Mouse (Mus musculus): Measurements from ENCODE around the gene Pygo1. TPM values are rescaled to one million over a fixed set of nuclear protein-coding genes. Genes with fewer than 3 reads are reported as not detected.

The Pygo1 gene
- polyA plus RNA-seq, 1 experiment from 2014 or later, result 1.5 TPM

- H3K27me3 ChIP-seq (replicated peaks; ENCODE audit: control insufficient read depth, insufficient read depth, low read length), result no peaks in the 10 kb centered on the region
- no peaks in the 10 kb centered on the region for H3K9me3 ChIP-seq (ENCODE audit: control insufficient read depth, low read length)
- WGBS, result 81% methylated on average over 10 of the region's 10 CpGs
- ATAC-seq, result no peak
- H3K27ac ChIP-seq (ENCODE audit: low read length), result no peak overlapping the region
- no peak overlapping the region for H3K9ac ChIP-seq (ENCODE audit: low read depth, low read length)
- H3K4me3 ChIP-seq (ENCODE audit: low read length), result no peak overlapping the region
- no peaks in the 10 kb centered on the region for H3K4me1 ChIP-seq (ENCODE audit: control insufficient read depth, insufficient read depth, low read length)
- H3K4me2 ChIP-seq (ENCODE audit: low read depth, low read length), result no peak overlapping the region
- no peaks in the 10 kb centered on the region for H3K36me3 ChIP-seq (ENCODE audit: control insufficient read depth, insufficient read depth, low read length)
These were observed 34.9 kb upstream of the Pygo1 start for GRCm38 (mm10) chr9:72890499-72891085.

GRCm38 (mm10) chr9:72892761-72893160 is 32.7 kb upstream of the Pygo1 start:
- no peaks in the 10 kb centered on the region for H3K4me1 ChIP-seq (ENCODE audit: control insufficient read depth, insufficient read depth, low read length)

DNA sequence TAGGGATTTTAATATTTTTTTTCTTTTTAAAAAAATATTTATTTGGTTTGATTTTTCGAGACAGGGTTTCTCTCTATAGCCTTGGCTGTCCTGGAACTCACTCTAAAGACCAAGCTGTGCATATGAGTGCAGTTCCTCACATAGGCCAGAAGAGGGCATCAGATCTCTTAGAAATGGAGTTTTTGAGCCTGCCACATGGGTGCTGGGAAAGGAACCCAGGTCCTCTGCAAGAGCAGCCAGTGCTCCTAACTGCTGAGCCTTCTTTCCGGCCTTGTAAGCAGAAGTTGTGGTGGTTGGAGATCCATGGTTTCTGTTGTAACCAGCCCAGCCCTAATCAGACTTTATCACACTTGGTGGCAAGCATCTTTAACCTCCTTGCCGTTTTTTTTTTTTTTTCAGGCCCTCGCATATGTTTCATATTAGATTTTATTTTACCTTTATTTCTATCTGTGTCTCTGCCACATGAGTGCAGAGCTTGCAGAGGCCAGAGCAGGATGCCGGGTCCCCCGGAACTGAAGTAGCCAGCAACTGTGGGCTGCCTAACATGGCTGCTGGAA is 30.6 kb upstream of the Pygo1 start:
- H3K4me2 ChIP-seq (ENCODE audit: low read depth, low read length), result no peak overlapping the region
- H3K9me3 ChIP-seq (ENCODE audit: control insufficient read depth, low read length), result no peaks in the 10 kb centered on the region
- no peak overlapping the region for H3K27ac ChIP-seq (ENCODE audit: low read length)
- no peak overlapping the region for H3K4me3 ChIP-seq (ENCODE audit: low read length)
- no peaks in the 10 kb centered on the region for H3K27me3 ChIP-seq (replicated peaks; ENCODE audit: control insufficient read depth, insufficient read depth, low read length)
- ATAC-seq, result no peak
- H3K9ac ChIP-seq (ENCODE audit: low read depth, low read length), result no peak overlapping the region
- H3K4me1 ChIP-seq (ENCODE audit: control insufficient read depth, insufficient read depth, low read length), result no peaks in the 10 kb centered on the region
- no peaks in the 10 kb centered on the region for H3K36me3 ChIP-seq (ENCODE audit: control insufficient read depth, insufficient read depth, low read length)
- 93% methylated on average over 6 of the region's 6 CpGs for WGBS

More at GRCm38 (mm10) chr9:72892761-72893160, 32.7 kb upstream of the Pygo1 start:
- H3K4me2 ChIP-seq (ENCODE audit: low read depth, low read length), result no peak overlapping the region
- ATAC-seq, result no peak
- no peak overlapping the region for H3K9ac ChIP-seq (ENCODE audit: low read depth, low read length)
- H3K27me3 ChIP-seq (replicated peaks; ENCODE audit: control insufficient read depth, insufficient read depth, low read length), result no peaks in the 10 kb centered on the region
- H3K4me3 ChIP-seq (ENCODE audit: low read length), result no peak overlapping the region
- no peaks in the 10 kb centered on the region for H3K9me3 ChIP-seq (ENCODE audit: control insufficient read depth, low read length)
- no peaks in the 10 kb centered on the region for H3K36me3 ChIP-seq (ENCODE audit: control insufficient read depth, insufficient read depth, low read length)
- WGBS, result 92% methylated on average over 5 of the region's 5 CpGs
- H3K27ac ChIP-seq (ENCODE audit: low read length), result no peak overlapping the region

GRCm38 (mm10) chr9:72902057-72902456 is 23.4 kb upstream of the Pygo1 start:
- Histone ChIP-seq H3K27me3 (replicated peaks; ENCODE audit: control insufficient read depth, insufficient read depth, low read length) (no peaks in the 10 kb centered on the region), H3K4me1 (ENCODE audit: control insufficient read depth, insufficient read depth, low read length) (no peaks in the 10 kb centered on the region), H3K4me2 (ENCODE audit: low read depth, low read length) (no peak overlapping the region), H3K36me3 (ENCODE audit: control insufficient read depth, insufficient read depth, low read length) (no peaks in the 10 kb centered on the region), H3K9ac (ENCODE audit: low read depth, low read length) (no peak overlapping the region), H3K9me3 (ENCODE audit: control insufficient read depth, low read length) (no peaks in the 10 kb centered on the region), H3K4me3 (ENCODE audit: low read length) (no peak overlapping the region), H3K27ac (ENCODE audit: low read length) (no peak overlapping the region)
- 85% methylated on average over 8 of the region's 8 CpGs for WGBS
- no peak for ATAC-seq

GRCm38 (mm10) chr9:72902611-72903010 is 22.8 kb upstream of the Pygo1 start:
- no peak overlapping the region for H3K9ac ChIP-seq (ENCODE audit: low read depth, low read length)
- no peaks in the 10 kb centered on the region for H3K27me3 ChIP-seq (replicated peaks; ENCODE audit: control insufficient read depth, insufficient read depth, low read length)
- WGBS, result 85% methylated on average over 5 of the region's 5 CpGs
- H3K36me3 ChIP-seq (ENCODE audit: control insufficient read depth, insufficient read depth, low read length), result no peaks in the 10 kb centered on the region
- no peaks in the 10 kb centered on the region for H3K4me1 ChIP-seq (ENCODE audit: control insufficient read depth, insufficient read depth, low read length)
- no peak for ATAC-seq
- H3K4me2 ChIP-seq (ENCODE audit: low read depth, low read length), result no peak overlapping the region
- H3K9me3 ChIP-seq (ENCODE audit: control insufficient read depth, low read length), result no peaks in the 10 kb centered on the region
- no peak overlapping the region for H3K27ac ChIP-seq (ENCODE audit: low read length)
- no peak overlapping the region for H3K4me3 ChIP-seq (ENCODE audit: low read length)

DNA sequence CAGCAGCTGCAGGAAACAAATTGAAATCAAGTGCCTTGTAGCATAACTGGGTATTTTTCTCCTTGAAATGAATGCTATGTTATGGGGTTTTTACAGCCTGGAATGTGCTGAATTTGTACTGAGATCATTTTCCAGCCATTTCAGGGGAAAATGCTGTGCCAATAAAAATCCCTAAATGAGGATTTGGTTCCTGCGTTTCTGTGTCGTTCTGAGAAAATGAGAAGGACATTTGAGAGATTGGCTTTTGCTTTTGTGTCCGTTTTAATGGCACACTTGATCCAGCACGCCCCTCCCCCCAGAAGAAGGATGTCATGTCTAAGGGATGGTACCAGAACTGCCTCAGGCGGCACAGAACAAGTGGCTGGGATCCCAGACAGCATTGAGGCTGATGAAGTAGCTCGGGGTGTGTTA is 18.7 kb upstream of the Pygo1 start:
- Histone ChIP-seq H3K9me3 (ENCODE audit: control insufficient read depth, low read length) (no peaks in the 10 kb centered on the region), H3K4me2 (ENCODE audit: low read depth, low read length) (no peak overlapping the region), H3K36me3 (ENCODE audit: control insufficient read depth, insufficient read depth, low read length) (no peaks in the 10 kb centered on the region), H3K27ac (ENCODE audit: low read length) (no peak overlapping the region), H3K9ac (ENCODE audit: low read depth, low read length) (no peak overlapping the region), H3K4me3 (ENCODE audit: low read length) (no peak overlapping the region), H3K4me1 (ENCODE audit: control insufficient read depth, insufficient read depth, low read length) (no peaks in the 10 kb centered on the region), H3K27me3 (replicated peaks; ENCODE audit: control insufficient read depth, insufficient read depth, low read length) (no peaks in the 10 kb centered on the region)
- 83% methylated on average over 6 of the region's 6 CpGs for WGBS
- ATAC-seq, result no peak

DNA sequence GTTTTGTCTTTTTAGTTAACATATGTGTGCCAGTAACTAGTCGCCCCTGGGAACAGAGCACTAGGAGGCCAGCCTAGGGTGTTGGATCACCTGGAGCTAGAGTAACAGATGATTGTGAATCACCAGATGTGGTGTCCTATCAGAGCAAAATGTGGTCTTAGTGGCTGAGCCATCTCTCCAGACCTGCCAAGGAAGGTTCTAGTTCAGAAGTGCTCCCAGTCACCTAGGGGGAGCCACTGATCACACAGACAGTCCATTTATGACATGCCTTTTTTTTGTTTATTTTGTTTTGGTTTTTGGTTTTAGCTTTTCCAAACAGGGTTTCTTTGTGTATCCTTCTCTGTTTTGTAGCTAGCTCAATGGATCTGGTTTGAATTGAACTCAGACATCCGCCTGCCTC is 14.1 kb upstream of the Pygo1 start:
- Histone ChIP-seq H3K4me3 (ENCODE audit: low read length) (no peak overlapping the region), H3K4me2 (ENCODE audit: low read depth, low read length) (no peak overlapping the region), H3K9me3 (ENCODE audit: control insufficient read depth, low read length) (no peaks in the 10 kb centered on the region), H3K27me3 (replicated peaks; ENCODE audit: control insufficient read depth, insufficient read depth, low read length) (no peaks in the 10 kb centered on the region), H3K9ac (ENCODE audit: low read depth, low read length) (no peak overlapping the region), H3K36me3 (ENCODE audit: control insufficient read depth, insufficient read depth, low read length) (no peaks in the 10 kb centered on the region), H3K27ac (ENCODE audit: low read length) (no peak overlapping the region), H3K4me1 (ENCODE audit: control insufficient read depth, insufficient read depth, low read length) (no peaks in the 10 kb centered on the region)
- WGBS, result 93% methylated on average over 2 of the region's 2 CpGs
- no peak for ATAC-seq

- no peak for ATAC-seq
- H3K4me1 ChIP-seq (ENCODE audit: control insufficient read depth, insufficient read depth, low read length), result no peaks in the 10 kb centered on the region
- WGBS, result 68% methylated on average over 6 of the region's 6 CpGs
- H3K9ac ChIP-seq (ENCODE audit: low read depth, low read length), result no peak overlapping the region
- no peak overlapping the region for H3K4me2 ChIP-seq (ENCODE audit: low read depth, low read length)
- no peaks in the 10 kb centered on the region for H3K9me3 ChIP-seq (ENCODE audit: control insufficient read depth, low read length)
- no peaks in the 10 kb centered on the region for H3K36me3 ChIP-seq (ENCODE audit: control insufficient read depth, insufficient read depth, low read length)
- H3K27me3 ChIP-seq (replicated peaks; ENCODE audit: control insufficient read depth, insufficient read depth, low read length), result no peaks in the 10 kb centered on the region
- no peak overlapping the region for H3K4me3 ChIP-seq (ENCODE audit: low read length)
- no peak overlapping the region for H3K27ac ChIP-seq (ENCODE audit: low read length)
These were observed 11.9 kb upstream of the Pygo1 start for GRCm38 (mm10) chr9:72913551-72913950.

DNA sequence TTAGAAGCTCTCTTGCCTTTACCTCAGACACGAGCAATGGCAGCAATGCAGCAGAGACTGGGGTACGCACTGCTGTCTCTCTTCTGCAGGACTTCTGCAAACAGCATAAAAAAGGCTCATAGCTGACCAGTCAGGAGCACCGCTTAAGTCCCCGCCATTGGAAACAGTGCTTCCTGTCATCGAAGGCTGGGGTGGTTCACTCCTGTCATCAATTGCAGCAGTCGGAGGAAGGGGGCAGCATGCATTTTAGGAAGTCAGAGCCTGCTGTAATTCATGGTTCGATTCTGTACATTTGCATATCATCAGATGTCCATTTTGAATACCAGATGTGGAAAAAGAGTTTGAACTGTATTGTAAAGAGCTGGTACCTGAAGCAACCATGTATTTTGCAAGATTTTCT is 9.7 kb upstream of the Pygo1 start:
- no peak overlapping the region for H3K9ac ChIP-seq (ENCODE audit: low read depth, low read length)
- no peaks in the 10 kb centered on the region for H3K9me3 ChIP-seq (ENCODE audit: control insufficient read depth, low read length)
- no peak for ATAC-seq
- 68% methylated on average over 7 of the region's 7 CpGs for WGBS
- H3K36me3 ChIP-seq (ENCODE audit: control insufficient read depth, insufficient read depth, low read length), result no peaks in the 10 kb centered on the region
- no peak overlapping the region for H3K27ac ChIP-seq (ENCODE audit: low read length)
- H3K4me1 ChIP-seq (ENCODE audit: control insufficient read depth, insufficient read depth, low read length), result no peaks in the 10 kb centered on the region
- no peak overlapping the region for H3K4me3 ChIP-seq (ENCODE audit: low read length)
- H3K27me3 ChIP-seq (replicated peaks; ENCODE audit: control insufficient read depth, insufficient read depth, low read length), result no peaks in the 10 kb centered on the region
- no peak overlapping the region for H3K4me2 ChIP-seq (ENCODE audit: low read depth, low read length)

- Histone ChIP-seq H3K9me3 (ENCODE audit: control insufficient read depth, low read length) (no peaks in the 10 kb centered on the region), H3K9ac (ENCODE audit: low read depth, low read length) (no peak overlapping the region), H3K4me1 (ENCODE audit: control insufficient read depth, insufficient read depth, low read length) (peaks cover 9% of the 10 kb centered on the region; the same call in 1 of the 2 replicates), H3K27ac (ENCODE audit: low read length) (no peak overlapping the region), H3K36me3 (ENCODE audit: control insufficient read depth, insufficient read depth, low read length) (no peaks in the 10 kb centered on the region), H3K27me3 (replicated peaks; ENCODE audit: control insufficient read depth, insufficient read depth, low read length) (peaks cover 5% of the 10 kb centered on the region; the same call in 1 of the 2 replicates), H3K4me2 (ENCODE audit: low read depth, low read length) (no peak overlapping the region), H3K4me3 (ENCODE audit: low read length) (no peak overlapping the region)
- 85% methylated on average over 3 of the region's 3 CpGs for WGBS
- ATAC-seq, result no peak
These were observed 2.4 kb upstream of the Pygo1 start for GRCm38 (mm10) chr9:72923068-72923467.

Data from intestine, embryonic 16.5 days (tissue).